Mouse (Mus musculus): ENCODE data around the gene Ropn1. TPM values are rescaled to one million over a fixed set of nuclear protein-coding genes. Genes with fewer than 3 reads are reported as not detected.
A peak's percentile ranks its signal among the peaks of the same experiment; 100 is the strongest.
"Not testable (repeated sequence)": the region's sequence is repeated elsewhere in the genome, so short reads cannot be mapped to it uniquely, and the experiment has no call there.

Gene Ropn1
- polyA plus RNA-seq, 1 experiment from 2014 or later = 0.33 TPM

GRCm38 (mm10) chr16:34672822-34673221 is 23.1 kb downstream of the Ropn1 start:
- Histone ChIP-seq H3K9ac (ENCODE audit: low read length) (no peak overlapping the region), H3K4me1 (ENCODE audit: control insufficient read depth, insufficient read depth, low read length) (peaks cover 7% of the 10 kb centered on the region), H3K36me3 (ENCODE audit: control insufficient read depth, insufficient read depth) (no peaks in the 10 kb centered on the region), H3K27me3 (ENCODE audit: control insufficient read depth, insufficient read depth, low read length) (0 out of 2 replicates have a peak, but pooled peaks cover 3% of the 10 kb centered on the region), H3K9me3 (replicated peaks; ENCODE audit: control insufficient read depth, low read length) (no peaks in the 10 kb centered on the region), H3K4me3 (ENCODE audit: low read length) (no peak overlapping the region), H3K27ac (ENCODE audit: low read length) (no peak overlapping the region), H3K4me2 (ENCODE audit: low read depth, low read length) (no peak overlapping the region)
- WGBS = 49% methylated on average over 3 of the region's 3 CpGs
- ATAC-seq (replicated peaks; ENCODE audit: extremely low read depth, insufficient read depth, low FRiP score) = no peak

GRCm38 (mm10) chr16:34674365-34674764 is 24.6 kb downstream of the Ropn1 start:
- H3K9ac ChIP-seq (ENCODE audit: low read length) = no peak overlapping the region
- H3K4me2 ChIP-seq (ENCODE audit: low read depth, low read length) = no peak overlapping the region
- no peak for ATAC-seq (replicated peaks; ENCODE audit: extremely low read depth, insufficient read depth, low FRiP score)
- no peaks in the 10 kb centered on the region for H3K36me3 ChIP-seq (ENCODE audit: control insufficient read depth, insufficient read depth)
- no peak overlapping the region for H3K4me3 ChIP-seq (ENCODE audit: low read length)
- H3K27ac ChIP-seq (ENCODE audit: low read length) = no peak overlapping the region
- H3K4me1 ChIP-seq (ENCODE audit: control insufficient read depth, insufficient read depth, low read length) = peaks cover 7% of the 10 kb centered on the region
- 0 out of 2 replicates have a peak, but pooled peaks cover 3% of the 10 kb centered on the region for H3K27me3 ChIP-seq (ENCODE audit: control insufficient read depth, insufficient read depth, low read length)
- WGBS = 87% methylated on average over 6 of the region's 6 CpGs
- no peaks in the 10 kb centered on the region for H3K9me3 ChIP-seq (replicated peaks; ENCODE audit: control insufficient read depth, low read length)

- no peak overlapping the region for H3K4me2 ChIP-seq (ENCODE audit: low read depth, low read length)
- no peak overlapping the region for H3K9ac ChIP-seq (ENCODE audit: low read length)
- H3K4me1 ChIP-seq (ENCODE audit: control insufficient read depth, insufficient read depth, low read length) = no peaks in the 10 kb centered on the region
- no peaks in the 10 kb centered on the region for H3K36me3 ChIP-seq (ENCODE audit: control insufficient read depth, insufficient read depth)
- ATAC-seq (replicated peaks; ENCODE audit: extremely low read depth, insufficient read depth, low FRiP score) = no peak
- no peak overlapping the region for H3K27ac ChIP-seq (ENCODE audit: low read length)
- H3K4me3 ChIP-seq (ENCODE audit: low read length) = no peak overlapping the region
- H3K9me3 ChIP-seq (replicated peaks; ENCODE audit: control insufficient read depth, low read length) = no peaks in the 10 kb centered on the region
- no peaks in the 10 kb centered on the region for H3K27me3 ChIP-seq (ENCODE audit: control insufficient read depth, insufficient read depth, low read length)
Measured at GRCm38 (mm10) chr16:34681823-34682222, 32.1 kb downstream of the Ropn1 start.

GRCm38 (mm10) chr16:34689879-34690278 is 40.2 kb downstream of the Ropn1 start:
- Histone ChIP-seq H3K27me3 (ENCODE audit: control insufficient read depth, insufficient read depth, low read length) (no peaks in the 10 kb centered on the region), H3K4me3 (ENCODE audit: low read length) (peak overlapping the region; percentile 82), H3K27ac (ENCODE audit: low read length) (no peak overlapping the region; the same call in 1 of the 2 replicates), H3K4me1 (ENCODE audit: control insufficient read depth, insufficient read depth, low read length) (peaks cover 5% of the 10 kb centered on the region; the same call in 1 of the 2 replicates), H3K9ac (ENCODE audit: low read length) (no peak overlapping the region), H3K36me3 (ENCODE audit: control insufficient read depth, insufficient read depth) (no peaks in the 10 kb centered on the region), H3K4me2 (ENCODE audit: low read depth, low read length) (no peak overlapping the region), H3K9me3 (replicated peaks; ENCODE audit: control insufficient read depth, low read length) (no peaks in the 10 kb centered on the region)
- ATAC-seq (replicated peaks; ENCODE audit: extremely low read depth, insufficient read depth, low FRiP score) = no peak
- 78% methylated on average over 3 of the region's 3 CpGs for WGBS

GRCm38 (mm10) chr16:34690334-34691144 is 40.8 kb downstream of the Ropn1 start, which contains the start of gene Ccdc14:
TSS of gene Ccdc14 (plus strand) at chr16:34690616.
- Histone ChIP-seq H3K27ac (ENCODE audit: low read length) (peak within 1 kb of the TSS; percentile 86), H3K4me1 (ENCODE audit: control insufficient read depth, insufficient read depth, low read length) (peaks cover 5% of the 10 kb centered on the region; the same call in 1 of the 2 replicates), H3K4me2 (ENCODE audit: low read depth, low read length) (peak within 1 kb of the TSS; percentile 75), H3K4me3 (ENCODE audit: low read length) (peak within 1 kb of the TSS; percentile 82), H3K9ac (ENCODE audit: low read length) (peak within 1 kb of the TSS; percentile 83), H3K27me3 (ENCODE audit: control insufficient read depth, insufficient read depth, low read length) (no peaks in the 10 kb centered on the region), H3K36me3 (ENCODE audit: control insufficient read depth, insufficient read depth) (no peaks in the 10 kb centered on the region), H3K9me3 (replicated peaks; ENCODE audit: control insufficient read depth, low read length) (no peaks in the 10 kb centered on the region)
- under 1% methylated on average over 53 of the region's 53 CpGs for WGBS
- ATAC-seq (replicated peaks; ENCODE audit: extremely low read depth, insufficient read depth, low FRiP score) = peak; percentile 87

- Histone ChIP-seq H3K27me3 (ENCODE audit: control insufficient read depth, insufficient read depth, low read length) (no peaks in the 10 kb centered on the region), H3K4me1 (ENCODE audit: control insufficient read depth, insufficient read depth, low read length) (peaks cover 5% of the 10 kb centered on the region; the same call in 1 of the 2 replicates), H3K36me3 (ENCODE audit: control insufficient read depth, insufficient read depth) (no peaks in the 10 kb centered on the region), H3K9me3 (replicated peaks; ENCODE audit: control insufficient read depth, low read length) (no peaks in the 10 kb centered on the region), H3K9ac (ENCODE audit: low read length) (peak overlapping the region; percentile 83), H3K27ac (ENCODE audit: low read length) (peak overlapping the region; percentile 86), H3K4me3 (ENCODE audit: low read length) (peak overlapping the region; percentile 82), H3K4me2 (ENCODE audit: low read depth, low read length) (peak overlapping the region; percentile 75)
- WGBS = 11% methylated on average over 11 of the region's 11 CpGs
- no peak for ATAC-seq (replicated peaks; ENCODE audit: extremely low read depth, insufficient read depth, low FRiP score)
Measured at GRCm38 (mm10) chr16:34691156-34691555, 41.4 kb downstream of the Ropn1 start.

- Histone ChIP-seq H3K4me3 (ENCODE audit: low read length) (no peak overlapping the region), H3K9me3 (replicated peaks; ENCODE audit: control insufficient read depth, low read length) (no peaks in the 10 kb centered on the region), H3K9ac (ENCODE audit: low read length) (no peak overlapping the region), H3K27me3 (ENCODE audit: control insufficient read depth, insufficient read depth, low read length) (no peaks in the 10 kb centered on the region), H3K4me2 (ENCODE audit: low read depth, low read length) (no peak overlapping the region), H3K36me3 (ENCODE audit: control insufficient read depth, insufficient read depth) (no peaks in the 10 kb centered on the region), H3K4me1 (ENCODE audit: control insufficient read depth, insufficient read depth, low read length) (peaks cover 5% of the 10 kb centered on the region; the same call in 1 of the 2 replicates), H3K27ac (ENCODE audit: low read length) (no peak overlapping the region)
- no peak for ATAC-seq (replicated peaks; ENCODE audit: extremely low read depth, insufficient read depth, low FRiP score)
- 80% methylated on average over 5 of the region's 7 CpGs for WGBS
Measured at GRCm38 (mm10) chr16:34694477-34694876, 44.8 kb downstream of the Ropn1 start.

GRCm38 (mm10) chr16:34698721-34699120 is 49.0 kb downstream of the Ropn1 start:
- not testable (repeated sequence) for H3K4me2 ChIP-seq (ENCODE audit: low read depth, low read length); H3K4me1 ChIP-seq (ENCODE audit: control insufficient read depth, insufficient read depth, low read length); H3K36me3 ChIP-seq (ENCODE audit: control insufficient read depth, insufficient read depth); H3K4me3 ChIP-seq (ENCODE audit: low read length); H3K27me3 ChIP-seq (ENCODE audit: control insufficient read depth, insufficient read depth, low read length); H3K27ac ChIP-seq (ENCODE audit: low read length); H3K9ac ChIP-seq (ENCODE audit: low read length); H3K9me3 ChIP-seq (replicated peaks; ENCODE audit: control insufficient read depth, low read length); ATAC-seq (replicated peaks; ENCODE audit: extremely low read depth, insufficient read depth, low FRiP score)
- WGBS = 66% methylated on average over 3 of the region's 3 CpGs

GRCm38 (mm10) chr16:34700165-34700827 is 50.6 kb downstream of the Ropn1 start:
- Histone ChIP-seq H3K27me3 (ENCODE audit: control insufficient read depth, insufficient read depth, low read length) (no peaks in the 10 kb centered on the region), H3K4me3 (ENCODE audit: low read length) (no peak overlapping the region), H3K4me1 (ENCODE audit: control insufficient read depth, insufficient read depth, low read length) (no peaks in the 10 kb centered on the region; the same call in 1 of the 2 replicates), H3K4me2 (ENCODE audit: low read depth, low read length) (no peak overlapping the region), H3K27ac (ENCODE audit: low read length) (no peak overlapping the region), H3K9me3 (replicated peaks; ENCODE audit: control insufficient read depth, low read length) (no peaks in the 10 kb centered on the region), H3K9ac (ENCODE audit: low read length) (no peak overlapping the region), H3K36me3 (ENCODE audit: control insufficient read depth, insufficient read depth) (peaks cover 6% of the 10 kb centered on the region)
- WGBS = 16% methylated on average over 7 of the region's 7 CpGs
- peak; percentile 69 for ATAC-seq (replicated peaks; ENCODE audit: extremely low read depth, insufficient read depth, low FRiP score)
